Mouse (Mus musculus) intestine, postnatal 0 days (tissue): ENCODE measurements around the gene Pth2. TPM values are rescaled to one million over a fixed set of nuclear protein-coding genes. Genes with fewer than 3 reads are reported as not detected.
A peak's percentile ranks its signal among the peaks of the same experiment; 100 is the strongest.

ENCODE experiments used
- ATAC-seq: fragments of 200-750 bp; cut with Nextera tagmentation; 2 replicates; pipeline ENCODE4 v1.8.0; 2017; ENCODE audit warnings: mild to moderate bottlenecking, moderate TSS enrichment, moderate library complexity
- H3K27ac ChIP-seq: fragments of 300-500 bp; sonication (generic); 2 replicates; pipeline ENCODE4 v1.5.1; 2014; ENCODE audit warnings: mild to moderate bottlenecking, low read depth, low read length, moderate library complexity
- H3K27me3 ChIP-seq: fragments of 300-500 bp; sonication (generic); replicated peaks from 2 replicates; pipeline ENCODE4 v1.6.1; 2014; ENCODE audit warnings: low read length, mixed read lengths; ENCODE audit not compliant: control insufficient read depth, insufficient read depth
- H3K36me3 ChIP-seq: fragments of 300-500 bp; sonication (generic); 2 replicates; pipeline ENCODE4 v1.6.1; 2014; ENCODE audit warnings: mild to moderate bottlenecking, moderate library complexity; ENCODE audit not compliant: control insufficient read depth, insufficient read depth
- H3K4me1 ChIP-seq: fragments of 300-500 bp; sonication (generic); replicated peaks from 2 replicates; pipeline ENCODE4 v1.6.1; 2014; ENCODE audit warnings: antibody characterized with exemption, low read length, mixed read lengths; ENCODE audit not compliant: control insufficient read depth, insufficient read depth
- H3K4me2 ChIP-seq: fragments of 300-500 bp; sonication (generic); replicated peaks from 2 replicates; pipeline ENCODE4 v1.6.1; 2014; ENCODE audit warnings: low read depth, mild to moderate bottlenecking, moderate library complexity
- H3K4me3 ChIP-seq: fragments of 300-500 bp; sonication (generic); 2 replicates; pipeline ENCODE4 v1.5.1; 2014; ENCODE audit warnings: low read depth, low read length
- H3K9ac ChIP-seq: fragments of 300-500 bp; sonication (generic); 2 replicates; pipeline ENCODE4 v1.6.1; 2014; ENCODE audit warnings: mild to moderate bottlenecking, low read depth, low read length
- H3K9me3 ChIP-seq: fragments of 300-500 bp; sonication (generic); 2 replicates; pipeline ENCODE4 v1.6.1; 2016; ENCODE audit warnings: mixed run types; ENCODE audit not compliant: control insufficient read depth
- CTCF ChIP-seq: sonication (generic); IDR thresholded peaks from 2 replicates; pipeline ENCODE4 v1.5.1; 2016; ENCODE audit warnings: low read depth, mild to moderate bottlenecking, control low read depth, antibody characterized with exemption, moderate library complexity
- WGBS: fragments of 180-500 bp; shearing (Covaris S2); extraction: QIAGEN DNeasy Blood & Tissue Kit; methylation state at CpG from one replicate; pipeline ENCODE4 v1.1.7; 2014; 5-methylcytosine and 5-hydroxymethylcytosine counted together
- polyA plus RNA-seq: library from polyadenylated mRNA; unstranded; fragments of >200 nt; fragmentation: Nextera tagmentation; extraction: Ambion mirVana; gene quantifications from 2 replicates; pipeline ENCODE4 v1.2.1, GENCODE M21; 2015

The Pth2 gene
- polyA plus RNA-seq, result not detected in 2 replicates

GRCm38 (mm10) chr7:45180896-45181477 is at the start of gene Pth2:
Gene Pth2, plus strand, starts transcription at chr7:45180995.
- no peak within 1 kb of the TSS for H3K9ac ChIP-seq
- H3K4me3 ChIP-seq, result peak within 1 kb of the TSS; percentile 9
- no peak for TF ChIP-seq CTCF
- no peak for ATAC-seq
- no peak within 1 kb of the TSS for H3K27ac ChIP-seq
- no peaks in the 10 kb centered on the region for H3K9me3 ChIP-seq
- 0 out of 2 replicates have a peak, but pooled peaks cover 3% of the 10 kb centered on the region for H3K4me1 ChIP-seq
- H3K4me2 ChIP-seq, result peak within 1 kb of the TSS; percentile 56
- WGBS, result 23% methylated on average over 20 of the region's 20 CpGs
- H3K36me3 ChIP-seq, result no peaks in the 10 kb centered on the region
- H3K27me3 ChIP-seq, result peaks cover 86% of the 10 kb centered on the region

GRCm38 (mm10) chr7:45131850-45132249 is 48.9 kb upstream of the Pth2 start:
- Histone ChIP-seq H3K27ac (no peak overlapping the region), H3K9me3 (no peaks in the 10 kb centered on the region), H3K9ac (no peak overlapping the region), H3K4me2 (no peak overlapping the region), H3K4me1 (no peaks in the 10 kb centered on the region), H3K27me3 (no peaks in the 10 kb centered on the region), H3K36me3 (peaks cover 4% of the 10 kb centered on the region), H3K4me3 (no peak overlapping the region)
- TF ChIP-seq CTCF, result no peak
- 78% methylated on average over 11 of the region's 11 CpGs for WGBS
- ATAC-seq, result no peak

DNA sequence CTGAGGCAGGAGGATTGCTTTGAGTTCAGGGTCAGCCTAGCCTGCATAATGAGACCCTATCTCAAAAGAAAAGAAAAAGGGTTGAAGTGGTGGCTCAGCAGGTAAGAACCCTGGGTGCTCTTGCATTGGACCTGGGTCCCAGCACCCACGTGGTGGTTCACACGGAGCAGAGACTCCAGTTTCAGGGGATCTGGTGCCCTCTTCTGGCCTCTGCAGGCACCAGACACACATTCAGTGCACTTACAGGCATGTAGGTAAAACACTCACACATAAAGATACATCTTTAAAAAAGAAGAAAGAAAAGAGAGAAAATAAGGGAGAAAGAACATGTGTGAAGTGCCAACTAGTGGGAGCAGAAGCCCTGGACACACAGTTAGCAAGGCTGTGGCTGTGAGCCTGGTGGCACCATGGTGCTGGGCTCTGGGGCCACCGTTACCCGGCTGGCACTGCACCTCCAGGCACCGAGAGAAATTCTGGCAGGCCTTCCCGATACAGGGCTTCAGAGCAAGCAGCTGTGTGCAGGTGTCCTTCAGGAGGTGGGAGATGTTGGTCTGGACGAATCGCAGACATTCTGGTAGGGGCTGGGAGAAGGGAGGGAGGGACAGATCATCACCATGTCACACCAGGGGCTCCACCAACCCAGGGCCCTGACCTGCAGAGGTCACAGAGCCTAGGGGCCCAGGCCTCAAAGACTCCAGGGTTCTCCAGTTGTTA is 47.2 kb upstream of the Pth2 start:
- Histone ChIP-seq H3K4me3 (no peak overlapping the region), H3K36me3 (no peaks in the 10 kb centered on the region), H3K4me2 (no peak overlapping the region), H3K9me3 (no peaks in the 10 kb centered on the region), H3K4me1 (no peaks in the 10 kb centered on the region), H3K9ac (no peak overlapping the region), H3K27ac (no peak overlapping the region), H3K27me3 (no peaks in the 10 kb centered on the region)
- WGBS, result 86% methylated on average over 8 of the region's 8 CpGs
- TF ChIP-seq CTCF, result peak; percentile 56
- ATAC-seq, result no peak

- ATAC-seq, result no peak
- Histone ChIP-seq H3K9me3 (no peaks in the 10 kb centered on the region), H3K4me2 (no peak overlapping the region), H3K36me3 (no peaks in the 10 kb centered on the region), H3K4me3 (no peak overlapping the region), H3K27me3 (no peaks in the 10 kb centered on the region), H3K9ac (no peak overlapping the region), H3K27ac (no peak overlapping the region), H3K4me1 (no peaks in the 10 kb centered on the region)
- no peak for TF ChIP-seq CTCF
- 20% methylated on average over 12 of the region's 12 CpGs for WGBS
Measured at GRCm38 (mm10) chr7:45134544-45135026, 46.2 kb upstream of the Pth2 start.

DNA sequence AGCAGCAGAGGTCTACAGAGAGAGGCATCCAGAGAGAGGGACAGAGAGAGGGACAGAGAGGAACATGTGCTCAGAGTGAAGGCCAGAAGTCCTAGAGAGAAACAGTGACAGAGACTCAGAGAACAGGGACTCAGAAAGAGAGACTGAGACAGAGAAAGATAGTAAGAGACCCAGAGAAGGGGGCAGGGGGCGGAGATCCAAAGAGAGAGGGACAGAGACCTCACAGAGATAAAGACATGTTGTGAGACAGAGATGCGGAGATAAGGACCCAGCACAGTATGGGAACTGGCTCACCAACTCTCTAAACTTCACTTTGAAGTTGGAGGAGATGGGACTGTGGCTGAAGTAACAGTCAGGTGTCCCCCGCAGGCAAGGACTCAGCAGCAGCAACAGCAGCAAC is 45.4 kb upstream of the Pth2 start:
- H3K4me2 ChIP-seq, result peak overlapping the region; percentile 85
- no peak overlapping the region for H3K27ac ChIP-seq
- ATAC-seq, result no peak
- H3K4me3 ChIP-seq, result peak overlapping the region; percentile 64; the same call in 1 of the 2 replicates
- no peaks in the 10 kb centered on the region for H3K27me3 ChIP-seq
- 90% methylated on average over 3 of the region's 3 CpGs for WGBS
- H3K9me3 ChIP-seq, result no peaks in the 10 kb centered on the region
- H3K9ac ChIP-seq, result 0 out of 2 replicates have a peak overlapping the region, but pooled peaks have one; percentile 53
- TF ChIP-seq CTCF, result no peak
- no peaks in the 10 kb centered on the region for H3K4me1 ChIP-seq
- H3K36me3 ChIP-seq, result no peaks in the 10 kb centered on the region

DNA sequence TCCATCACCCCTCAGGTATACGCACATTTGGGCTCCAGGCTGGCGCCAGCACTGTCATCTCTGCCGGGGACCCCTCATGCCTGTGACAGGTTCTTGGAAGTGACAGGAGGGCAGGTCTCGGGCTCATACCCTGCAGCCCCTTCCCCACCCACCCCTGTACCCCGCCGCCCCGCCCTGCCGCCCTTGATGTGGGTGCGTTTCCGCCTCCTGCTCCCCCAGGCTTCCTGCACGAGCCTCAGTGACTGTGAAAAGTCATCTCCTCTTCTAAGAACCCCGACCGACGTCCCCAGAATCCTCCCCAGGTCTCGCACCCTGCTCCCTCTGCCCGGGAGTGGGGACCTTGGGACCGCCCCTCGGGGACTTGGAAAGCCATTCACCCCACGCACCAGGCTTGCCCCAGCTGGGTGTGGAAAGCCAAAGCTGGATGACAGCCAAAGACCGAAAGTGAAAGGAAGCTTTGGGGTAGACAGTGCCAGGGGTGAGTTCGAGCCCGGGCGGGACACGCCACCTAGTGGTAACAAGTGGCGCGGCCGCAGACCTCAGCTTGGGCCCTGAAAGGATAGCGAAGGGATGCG is 44.7 kb upstream of the Pth2 start, which contains the start of the genes Gm45713 and Flt3l:
Gene Gm45713, minus strand, starts transcription at position 239 of the 575 bp plus-strand sequence.
Gene Flt3l, minus strand, starts transcription at position 440 of the 575 bp plus-strand sequence.
- Histone ChIP-seq H3K27me3 (no peaks in the 10 kb centered on the region), H3K9me3 (no peaks in the 10 kb centered on the region), H3K36me3 (0 out of 2 replicates have a peak, but pooled peaks cover 2% of the 10 kb centered on the region), H3K27ac (peak within 1 kb of the TSS; percentile 35; the same call in 1 of the 2 replicates), H3K9ac (peak within 1 kb of the TSS; percentile 53), H3K4me1 (no peaks in the 10 kb centered on the region), H3K4me3 (peak within 1 kb of the TSS; percentile 64), H3K4me2 (peak within 1 kb of the TSS; percentile 85)
- ATAC-seq, result peak; percentile 80
- TF ChIP-seq CTCF, result peak; percentile 98
- 4% methylated on average over 29 of the region's 29 CpGs for WGBS
